Mouse (Mus musculus): ENCODE measurements around the gene Tsc22d4. TPM values are rescaled to one million over a fixed set of nuclear protein-coding genes. Genes with fewer than 3 reads are reported as not detected.

Gene Tsc22d4
- total RNA-seq, 4 experiments from 2014 or later = 39.6 to 68.9 (median 47.7) TPM

DNA sequence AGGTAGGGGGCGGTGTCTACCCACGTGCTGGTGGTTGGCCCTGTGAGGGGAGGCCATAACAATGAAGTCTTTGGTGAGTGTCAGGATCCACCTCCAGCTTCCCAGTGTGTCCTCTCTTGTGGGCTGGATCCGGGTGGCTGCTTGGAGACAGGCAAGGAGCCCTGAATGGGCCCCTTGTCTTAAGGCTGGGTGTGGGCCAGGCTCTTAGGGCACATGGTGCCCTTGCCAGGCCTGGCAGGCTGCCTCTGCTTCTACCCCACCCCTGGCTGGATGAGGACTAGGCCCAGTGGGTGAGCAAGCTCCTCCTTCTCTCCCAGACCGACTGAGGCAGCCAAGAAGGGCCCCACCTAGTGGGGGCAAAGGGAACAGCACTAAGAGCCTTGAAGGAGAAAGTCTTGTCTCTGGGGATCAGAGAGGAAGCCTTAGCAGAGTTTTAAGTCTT is 14.5 kb downstream of the Tsc22d4 start:
- DNase-seq (ENCODE audit: low spot score in 2 of 2) = peak; percentile 78 to 84

DNA sequence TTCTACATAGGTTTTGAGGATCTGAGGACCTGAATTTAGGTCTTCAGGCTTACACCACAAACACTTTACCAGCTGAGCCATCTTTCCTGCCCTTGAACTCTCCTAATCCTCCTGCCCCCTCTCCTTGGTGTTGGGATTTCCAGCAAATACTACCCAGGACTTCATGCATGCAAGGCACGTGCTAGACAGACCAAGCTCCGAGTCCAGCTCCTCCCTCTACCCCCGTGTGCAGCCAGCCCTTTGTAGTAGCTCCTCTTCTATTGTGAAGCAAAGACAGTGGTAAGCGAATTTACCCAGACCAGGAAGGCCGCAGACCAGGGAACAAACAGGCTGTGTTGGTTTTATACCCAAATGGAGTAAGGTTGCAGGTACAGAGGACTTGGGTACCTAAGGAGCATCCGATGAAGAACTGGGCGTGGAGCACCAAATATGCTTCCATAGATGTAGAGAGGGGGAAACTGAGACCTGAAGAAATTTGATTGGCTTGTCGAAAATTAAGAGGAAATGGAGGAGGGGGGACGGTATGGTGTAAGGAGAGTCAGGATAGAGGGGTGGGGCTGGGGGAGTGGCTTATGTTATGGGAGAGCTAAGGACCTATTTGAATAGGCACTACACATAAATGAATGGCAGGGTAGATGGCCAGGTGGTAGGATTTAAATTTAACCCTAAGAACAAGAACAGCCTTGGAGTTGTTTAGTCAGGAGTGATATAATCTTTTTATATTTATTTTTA is 19.2 kb downstream of the Tsc22d4 start:
- DNase-seq (ENCODE audit: low spot score in 2 of 2) = no peak

DNA sequence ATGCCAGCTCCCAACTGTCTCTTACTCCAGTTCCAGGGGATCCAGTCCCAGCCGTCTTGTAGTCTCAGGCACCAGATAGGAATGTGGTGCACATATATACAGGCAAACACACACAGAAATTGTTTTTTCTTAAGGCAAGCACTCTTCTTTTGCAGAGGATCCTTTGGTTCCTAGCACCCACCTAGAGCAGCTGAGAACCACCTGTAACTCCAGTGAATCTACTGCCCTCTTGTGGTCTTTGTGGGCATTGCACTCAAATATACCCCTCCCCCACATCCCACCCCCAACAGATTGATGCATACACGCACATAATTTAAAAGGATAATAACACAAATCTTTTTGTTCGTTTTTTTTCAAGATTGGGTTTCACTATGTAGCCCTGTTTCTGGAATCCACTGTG is 20.7 kb downstream of the Tsc22d4 start:
- no peak for DNase-seq (ENCODE audit: low spot score in 2 of 2)

DNA sequence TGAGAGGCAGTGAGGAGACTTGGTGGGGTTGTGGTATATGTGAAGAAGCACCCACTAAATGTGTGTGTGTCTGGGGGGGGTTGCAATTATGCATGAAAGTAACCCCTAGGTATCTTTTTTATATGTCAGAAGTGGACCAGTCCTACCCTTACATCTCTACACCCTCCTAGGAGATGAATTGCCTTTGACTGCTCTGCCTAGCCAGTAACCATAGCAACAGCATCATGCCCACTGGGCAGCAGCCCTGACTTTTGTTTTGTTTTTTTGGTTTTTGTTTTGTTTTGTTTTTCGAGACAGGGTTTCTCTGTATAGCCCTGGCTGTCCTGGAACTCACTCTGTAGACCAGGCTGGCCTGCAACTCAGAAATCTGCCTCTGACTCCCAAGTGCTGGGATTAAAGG is 22.9 kb downstream of the Tsc22d4 start:
- no peak for DNase-seq (ENCODE audit: low spot score in 2 of 2)

DNA sequence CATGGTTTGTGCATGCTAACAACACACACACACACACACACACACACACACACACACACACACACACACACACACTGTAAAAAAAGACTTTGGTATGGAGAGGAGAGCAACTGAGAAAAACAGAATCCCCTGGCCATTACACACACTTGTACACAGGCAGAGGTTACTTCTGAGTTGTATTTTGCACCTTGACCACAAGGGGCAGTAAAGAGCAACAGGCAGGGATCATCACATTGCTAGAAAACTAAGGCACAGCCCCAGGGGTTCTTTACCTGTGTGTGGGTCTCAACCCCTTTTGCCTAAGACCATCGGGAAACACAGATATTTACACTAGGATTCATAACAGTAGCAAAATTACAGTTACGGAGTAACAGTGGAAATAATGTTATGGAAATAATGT is 25.2 kb downstream of the Tsc22d4 start:
- no peak for DNase-seq (ENCODE audit: low spot score in 2 of 2)

DNA sequence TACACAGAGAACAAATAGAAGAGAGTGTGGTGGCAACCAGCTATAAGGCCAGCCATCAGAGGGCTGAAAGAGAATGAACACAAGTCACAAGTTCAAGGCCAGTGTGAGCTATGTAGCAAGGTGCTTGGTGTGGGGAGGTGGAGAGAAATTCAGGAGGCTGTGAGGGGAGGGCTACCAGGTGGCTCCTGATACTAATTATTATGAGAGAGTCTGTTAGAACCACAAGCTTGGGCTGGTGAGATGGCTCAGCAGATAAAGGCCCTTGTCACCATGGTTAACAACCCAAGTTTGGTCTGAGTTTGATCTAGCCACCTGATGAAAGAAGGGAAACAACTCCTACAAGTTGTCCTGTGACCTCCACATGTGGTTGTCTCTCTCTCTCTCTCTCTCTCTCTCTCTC is 27.2 kb downstream of the Tsc22d4 start:
- DNase-seq (ENCODE audit: low spot score in 2 of 2) = no peak

DNA sequence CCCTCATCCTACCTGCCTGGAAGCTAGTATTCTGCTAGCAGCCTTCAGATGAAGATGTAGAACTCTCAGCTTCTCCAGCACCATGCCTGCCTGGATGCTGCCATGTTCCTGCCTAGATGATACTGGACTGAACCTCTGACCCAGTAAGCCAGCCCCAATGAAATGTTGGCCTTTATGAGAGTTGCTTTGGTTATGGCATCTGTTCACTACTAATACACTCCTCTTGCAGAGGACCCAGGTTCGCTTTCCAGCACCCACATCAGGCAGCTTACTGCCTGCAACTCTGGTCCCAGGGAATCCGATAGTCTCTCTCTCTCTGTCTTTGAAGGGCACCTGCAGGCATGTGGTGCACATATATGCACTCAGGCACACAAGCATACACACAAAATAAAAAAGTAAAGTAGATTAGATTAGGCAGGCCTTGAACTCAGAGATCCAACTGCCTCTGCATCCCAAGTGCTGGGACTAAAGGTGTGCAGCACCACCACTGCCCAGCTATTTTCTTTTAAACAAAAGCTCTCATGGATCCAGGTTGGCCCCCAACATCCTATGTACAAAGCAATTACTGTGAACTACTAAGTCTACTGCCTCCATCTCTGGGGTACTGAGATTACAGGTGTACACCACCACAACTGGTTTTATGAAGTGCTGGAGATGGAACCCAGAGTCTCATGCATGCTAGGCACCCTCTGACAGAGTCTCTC is 30.2 kb downstream of the Tsc22d4 start:
- DNase-seq (ENCODE audit: low spot score in 2 of 2) = no peak

DNA sequence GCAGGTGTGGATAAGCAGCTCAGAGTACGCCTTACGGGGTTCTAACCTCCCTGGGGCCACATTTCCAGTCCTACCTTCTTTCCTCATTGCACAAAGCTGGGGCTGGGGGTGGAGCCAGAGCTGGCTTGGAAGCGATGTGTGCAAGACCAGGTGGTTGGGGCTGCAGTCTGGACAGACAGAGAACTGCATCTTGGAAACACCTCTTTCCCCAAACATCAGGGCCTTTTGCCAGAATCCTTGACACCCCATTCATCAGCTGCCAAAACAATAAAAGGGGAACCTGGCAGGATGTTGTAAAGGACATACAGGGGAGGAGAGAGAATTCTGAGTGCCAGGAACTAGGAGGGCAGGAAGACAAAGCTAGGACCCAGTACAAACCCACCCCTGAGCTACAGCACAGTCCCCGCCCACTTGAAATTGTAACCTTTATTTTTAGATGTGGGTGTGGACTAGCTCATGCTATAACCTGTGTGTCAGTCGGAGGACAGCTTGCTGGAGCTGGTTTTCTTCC is 30.9 kb downstream of the Tsc22d4 start:
- no peak for DNase-seq (ENCODE audit: low spot score in 2 of 2)

DNA sequence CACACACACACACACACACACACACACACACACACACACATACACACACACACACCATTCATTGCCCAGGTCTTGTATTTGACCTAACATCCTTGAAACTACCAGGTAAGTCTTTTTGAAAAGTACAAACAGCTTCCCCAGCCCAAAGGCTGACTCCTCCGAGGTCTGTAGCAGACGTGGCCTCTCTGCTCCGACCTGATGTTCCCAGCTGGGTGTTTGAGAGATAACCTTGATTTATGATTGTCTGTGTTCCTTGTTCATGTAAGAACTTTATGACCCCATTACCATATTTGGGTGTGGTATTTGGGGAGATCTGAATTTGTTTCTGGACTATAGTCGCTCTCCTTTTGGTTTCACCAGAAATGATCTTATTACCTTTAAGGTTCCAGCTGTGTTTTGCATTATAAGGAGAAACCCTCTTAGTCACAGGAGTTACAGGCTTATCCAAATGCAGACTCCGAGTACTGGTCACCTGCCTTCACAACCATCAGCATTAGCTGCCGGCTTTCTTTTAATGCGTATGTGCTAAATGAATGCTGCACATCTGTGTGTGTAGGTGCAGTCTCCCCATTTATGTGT is 31.8 kb downstream of the Tsc22d4 start:
- no peak for DNase-seq (ENCODE audit: low spot score in 2 of 2)

DNA sequence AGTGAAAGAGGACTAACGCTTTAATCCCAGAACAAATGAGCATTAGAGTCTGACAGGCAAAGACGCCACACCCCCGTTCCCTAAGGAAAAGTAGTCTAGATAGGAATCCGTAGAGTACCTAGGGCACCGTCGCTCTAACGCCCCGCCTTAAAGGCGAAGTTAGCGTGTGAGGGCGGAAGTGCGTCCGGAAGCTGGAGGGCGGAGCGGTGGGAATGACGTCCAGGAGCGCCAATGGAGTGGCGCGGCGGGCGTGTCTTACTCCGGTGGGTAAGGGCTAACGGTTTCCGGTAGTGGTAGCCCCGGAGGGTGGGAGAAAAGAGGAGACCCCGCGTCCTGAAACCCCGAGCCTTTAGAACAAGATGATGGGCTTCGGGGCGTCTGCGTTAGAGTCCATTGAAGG is 33.1 kb downstream of the Tsc22d4 start, which contains the start of gene Ppp1r35:
Ppp1r35 (plus strand) TSS at position 215 of the 400 bp plus-strand sequence.
- DNase-seq (ENCODE audit: low spot score in 2 of 2) = peak; percentile 93 to 95

DNA sequence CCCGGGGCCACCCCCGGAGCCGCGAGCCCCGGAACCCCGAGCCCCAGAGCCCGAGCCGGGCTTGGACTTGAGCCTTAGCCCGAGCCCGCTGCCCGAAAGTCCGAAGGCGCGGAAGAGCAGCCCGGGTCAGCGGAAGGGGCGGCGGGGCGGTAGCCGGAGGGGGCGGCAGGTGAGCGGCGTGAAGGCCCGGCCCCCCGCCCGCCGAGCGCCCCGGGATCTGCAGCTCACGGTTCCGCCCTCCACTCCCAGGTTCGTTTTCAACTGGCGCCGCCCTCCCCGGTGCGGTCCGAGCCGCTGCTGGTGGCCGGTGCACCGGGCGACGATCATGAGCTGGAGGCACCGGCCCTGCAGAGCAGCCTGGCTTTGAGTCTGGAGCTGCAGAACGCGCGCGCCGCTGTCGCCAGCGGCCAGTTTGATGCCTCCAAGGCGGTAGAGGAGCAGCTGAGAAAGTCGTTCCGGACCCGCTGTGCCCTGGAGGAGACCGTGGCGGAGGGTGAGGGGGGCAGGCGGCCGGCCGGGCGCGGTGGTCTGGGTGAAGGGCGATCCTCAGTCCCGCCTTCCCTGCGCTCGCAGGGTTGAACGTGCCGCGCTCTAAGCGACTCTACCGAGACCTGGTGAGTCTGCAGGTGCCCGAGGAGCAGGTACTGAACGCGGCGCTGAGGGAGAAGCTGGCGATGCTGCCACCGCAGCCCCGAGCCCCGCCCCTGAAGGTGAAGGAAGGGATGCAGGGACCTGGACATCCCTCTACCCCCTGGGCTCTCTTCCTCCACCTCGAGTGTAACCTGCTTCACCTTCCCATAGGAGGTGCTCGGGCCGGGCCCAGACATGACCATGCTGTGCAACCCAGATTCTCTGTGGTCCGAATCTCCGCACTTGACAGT is 33.8 kb downstream of the Tsc22d4 start:
- DNase-seq (ENCODE audit: low spot score in 2 of 2) = no peak

DNA sequence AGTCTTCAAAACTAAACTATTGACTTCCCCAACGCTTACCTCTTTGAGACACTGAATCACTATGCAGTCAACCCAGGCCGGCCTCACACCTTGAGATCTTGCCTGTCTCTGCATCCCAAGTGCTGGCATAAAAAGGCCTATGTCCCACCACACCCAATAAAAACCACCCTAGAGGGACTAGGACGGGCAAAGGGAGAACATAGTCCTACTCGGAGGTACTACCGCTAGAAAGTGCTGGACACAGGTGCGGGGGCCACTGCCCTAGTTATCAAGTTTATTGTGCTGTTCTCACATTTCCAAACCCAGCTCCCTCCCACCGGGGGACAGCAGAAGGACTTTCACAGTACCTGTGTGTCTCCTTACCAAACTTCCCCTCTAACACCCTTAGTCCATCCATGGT is 36.1 kb downstream of the Tsc22d4 start:
- no peak for DNase-seq (ENCODE audit: low spot score in 2 of 2)

DNA sequence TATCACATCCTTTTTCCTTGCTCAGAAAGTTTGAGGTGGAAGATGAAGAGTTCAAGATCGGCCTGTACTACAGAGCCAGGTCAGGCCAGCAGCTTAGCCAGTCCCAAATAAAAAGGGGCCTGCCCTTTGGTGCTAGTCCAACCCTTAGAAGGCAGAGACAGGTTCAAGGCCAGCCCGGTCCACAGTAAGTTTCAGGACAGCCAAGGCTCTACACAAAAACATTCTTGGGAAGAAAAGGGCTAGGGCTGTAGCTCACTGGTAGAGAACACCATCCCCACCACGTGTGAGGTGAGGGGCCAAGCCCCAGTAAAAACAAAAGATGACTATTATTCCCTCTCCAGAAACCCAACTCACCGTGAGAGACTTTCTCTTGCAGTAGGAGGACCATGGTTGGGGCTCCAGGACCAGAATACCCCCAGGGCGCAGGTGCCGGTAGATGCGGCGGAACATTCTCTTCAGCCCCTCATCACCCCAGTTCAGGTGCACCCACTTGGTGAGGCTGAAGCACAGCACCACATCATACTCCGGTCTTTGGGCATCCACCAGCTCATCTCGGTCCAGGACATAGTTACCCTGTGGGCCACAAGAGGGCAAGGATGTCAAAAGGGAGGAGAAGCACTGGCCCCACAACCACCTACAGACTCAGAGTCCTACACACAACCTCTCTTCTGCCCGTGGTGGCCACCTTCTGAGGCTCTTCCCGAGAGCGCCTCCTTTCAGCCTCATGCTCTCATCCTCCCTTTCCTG is 37.4 kb downstream of the Tsc22d4 start:
- DNase-seq (ENCODE audit: low spot score in 2 of 2) = no peak

DNA sequence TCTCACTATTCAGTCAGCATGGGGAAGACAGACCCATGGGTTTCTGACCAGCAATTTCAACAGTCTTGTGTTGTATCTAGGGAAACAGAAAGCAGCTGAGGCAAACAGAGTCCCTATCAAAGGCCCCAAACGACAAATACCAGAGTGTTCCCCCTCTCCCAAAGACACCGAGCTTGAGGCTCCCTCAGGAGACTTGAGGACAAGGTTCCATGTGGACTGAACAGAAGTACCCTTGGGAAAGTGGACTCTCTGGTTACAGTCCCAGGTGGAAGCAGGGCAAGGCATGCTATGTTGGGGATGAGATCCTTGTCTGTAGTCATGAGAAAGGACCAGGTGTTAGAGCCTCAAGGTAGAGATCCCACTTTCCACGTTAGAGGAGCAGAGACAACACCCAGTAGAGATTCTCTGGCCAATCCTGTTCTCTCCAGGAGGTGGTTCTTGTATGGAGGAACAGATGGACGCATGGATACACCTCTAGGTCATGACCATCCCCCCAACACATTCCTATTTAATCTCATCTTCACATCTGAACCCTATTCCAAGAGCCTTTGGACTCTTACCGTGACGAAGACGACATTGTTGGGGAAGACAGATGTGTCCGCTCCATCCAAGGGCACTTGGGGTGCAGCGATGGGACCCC is 38.5 kb downstream of the Tsc22d4 start:
- no peak for DNase-seq (ENCODE audit: low spot score in 2 of 2)

DNA sequence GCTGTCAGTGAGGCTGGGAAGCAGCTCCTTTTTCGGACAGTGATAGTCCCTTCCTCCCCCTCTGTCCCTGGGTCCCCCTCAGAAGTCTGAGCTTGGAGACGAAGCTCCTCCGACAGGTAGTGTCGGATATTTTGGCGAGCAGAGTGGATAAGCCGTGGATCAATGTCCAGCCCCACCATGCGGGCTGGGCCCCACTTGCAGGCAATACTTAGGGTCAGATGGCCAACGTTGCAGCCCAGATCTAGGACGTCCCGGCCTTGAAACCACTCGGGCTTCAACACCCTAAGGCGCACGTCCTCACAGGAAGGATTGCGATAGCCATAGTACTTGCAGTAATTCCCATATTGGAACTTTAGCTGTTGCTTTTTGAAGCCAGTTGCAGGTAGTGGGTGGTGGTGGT is 39.0 kb downstream of the Tsc22d4 start:
- no peak for DNase-seq (ENCODE audit: low spot score in 2 of 2)

DNA sequence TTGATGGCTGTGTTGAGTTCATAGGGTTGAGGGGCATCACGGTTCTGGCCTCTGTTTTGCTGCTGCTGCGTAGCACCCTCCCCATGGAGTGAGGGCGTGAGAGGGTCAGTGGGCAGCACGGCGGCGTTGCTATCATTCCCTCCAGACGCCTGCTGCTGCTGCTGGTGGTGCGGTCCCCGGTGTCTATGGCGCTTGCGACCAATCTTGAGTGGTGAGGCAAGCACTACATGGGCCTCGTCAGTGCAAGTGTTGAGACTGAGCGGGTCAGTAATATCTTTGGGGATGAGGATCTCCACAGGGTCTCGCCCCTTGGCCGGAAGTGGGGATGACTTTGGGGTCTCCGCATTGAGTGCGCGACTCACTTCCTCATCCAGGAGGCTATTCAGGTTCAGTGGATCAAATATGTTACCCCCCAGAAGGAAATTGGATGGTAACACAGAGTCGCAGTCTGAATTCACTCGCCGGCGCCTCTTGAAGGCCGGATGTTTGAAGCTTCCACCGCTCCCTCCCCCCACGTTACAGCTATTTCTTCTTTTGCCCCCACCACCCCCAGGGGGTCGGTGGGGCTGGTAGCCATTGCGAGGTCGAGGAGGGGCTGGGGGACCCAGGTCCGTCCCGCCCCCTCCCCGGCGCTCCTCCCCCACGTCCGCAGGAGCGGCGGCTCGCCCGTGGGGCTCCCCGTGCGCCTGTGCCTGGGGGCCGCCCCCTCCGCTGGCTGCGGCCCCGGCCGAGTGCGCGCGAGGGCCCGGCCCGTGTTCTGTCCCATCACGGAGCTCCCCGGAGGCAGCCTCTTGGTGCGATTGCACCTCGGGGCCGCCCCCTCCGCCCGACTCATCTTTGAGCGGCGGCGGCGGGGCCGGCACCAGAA is 39.9 kb downstream of the Tsc22d4 start:
- peak in 1 of 2 experiments; percentile 19 for DNase-seq (ENCODE audit: low spot score in 2 of 2)

DNA sequence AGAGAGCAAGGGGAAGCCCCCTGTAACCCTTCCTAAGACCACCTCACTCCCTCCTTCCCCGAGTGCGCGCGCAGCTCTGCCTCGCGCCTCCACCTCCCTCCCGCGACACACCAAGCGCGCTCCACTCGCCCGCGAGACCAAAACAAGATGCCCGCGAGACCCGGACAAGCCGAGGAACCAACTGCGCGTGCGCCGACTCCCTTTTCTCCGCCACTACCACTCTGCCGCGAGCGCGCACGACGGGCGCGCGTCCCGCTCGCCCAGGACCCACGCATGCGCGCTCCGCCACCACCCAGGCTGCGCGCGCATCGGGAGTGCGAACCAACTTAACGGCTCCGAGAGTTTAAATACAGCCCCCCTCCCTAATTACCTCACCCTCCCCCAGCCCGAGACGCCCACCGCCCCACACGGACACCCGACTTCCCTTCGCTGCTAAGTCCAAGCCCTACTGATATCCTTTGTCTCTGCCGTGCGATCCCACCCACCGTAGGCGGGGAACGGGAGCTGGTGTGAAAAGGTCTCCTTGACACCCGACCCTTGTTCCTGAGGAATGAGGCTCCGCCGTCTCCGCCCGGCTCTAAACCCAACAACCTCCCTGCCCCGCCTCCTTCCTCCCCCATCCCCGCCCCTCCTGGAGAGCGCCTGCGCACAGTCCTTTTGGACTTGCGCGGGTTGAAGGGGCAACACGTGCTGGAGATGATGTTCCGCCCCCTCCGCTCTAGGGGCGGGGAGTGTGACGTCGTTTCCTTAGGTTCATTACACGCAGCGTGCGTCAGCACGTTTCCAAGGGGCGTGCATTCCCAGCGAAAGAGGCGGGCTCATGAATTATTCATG is 40.8 kb downstream of the Tsc22d4 start:
- peak; percentile 99 for DNase-seq (ENCODE audit: low spot score in 2 of 2)
